Mouse (Mus musculus) adrenal gland, adult 10 weeks (tissue): ENCODE measurements around the gene Sept1. TPM values are rescaled to one million over a fixed set of nuclear protein-coding genes. Genes with fewer than 3 reads are reported as not detected.

Experiments
- polyA plus RNA-seq: library from polyadenylated mRNA; stranded (reverse); fragments of 350-450 nt; fragmentation: Illumina TruSeq; extraction: RNeasy Lipid Tissue Mini Kit (QIAGEN cat#74804); gene quantifications from one replicate; pipeline ENCODE4 v1.2.3, GENCODE M21; 2014; ENCODE audit warnings: low read depth, low replicate concordance

The Sept1 gene
- not detected for polyA plus RNA-seq

GRCm38 (mm10) chr7:127232622-127233367, at the start of gene Sept1, which contains the start of gene Zfp553:
TSS of gene Sept1 (minus strand) at chr7:127233130.
TSS of gene Zfp553 (plus strand) at chr7:127233061.

GRCm38 (mm10) chr7:127273925-127274789, 41.2 kb upstream of the Sept1 start, which contains the start of gene Sephs2:
TSS of gene Sephs2 (minus strand) at chr7:127274055.

GRCm38 (mm10) chr7:127260309-127261111, 27.6 kb upstream of the Sept1 start, which contains the start of gene Dctpp1:
TSS of gene Dctpp1 (minus strand) at chr7:127260709.

DNA sequence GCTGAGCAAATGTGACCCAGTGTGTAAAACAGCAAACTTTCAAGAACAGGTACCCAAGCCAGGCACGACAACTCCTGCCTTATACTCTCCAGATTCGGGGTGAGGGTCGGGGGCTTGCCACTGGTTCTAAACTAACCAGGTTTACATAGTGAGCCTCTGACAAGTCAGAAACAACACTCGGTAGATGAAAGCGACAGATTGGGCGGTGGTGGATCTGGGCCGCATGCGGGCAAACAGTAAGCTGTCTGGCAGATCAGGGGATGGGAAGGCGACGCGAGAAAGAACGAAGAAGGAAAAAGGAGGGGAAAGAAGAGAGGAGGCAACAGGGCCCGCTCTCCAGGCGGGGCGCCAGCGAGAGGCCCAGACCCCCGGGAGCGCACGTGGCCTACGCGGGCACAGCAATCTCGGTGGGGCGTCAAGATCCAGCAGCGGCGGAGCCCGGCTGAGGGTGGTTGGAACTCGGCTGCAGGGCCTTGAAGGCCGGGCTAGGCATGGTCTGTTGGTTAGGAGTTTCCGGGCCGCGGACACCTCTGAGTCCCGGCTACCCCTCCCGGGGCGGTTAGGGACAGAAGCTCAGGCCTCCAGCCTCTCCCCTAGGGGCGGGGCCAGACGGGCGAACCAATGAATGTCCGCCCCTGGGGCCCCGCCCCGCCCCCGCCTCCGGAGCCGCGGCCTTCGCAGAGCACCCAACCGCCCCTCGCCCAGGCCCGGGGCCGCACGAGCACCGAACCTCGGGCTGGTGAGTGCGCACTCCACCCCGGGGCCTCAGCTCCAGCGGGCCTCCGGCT, 11.1 kb upstream of the Sept1 start, which contains the start of gene Zfp771:
Gene Zfp771, plus strand, starts transcription at position 405 of the 788 bp plus-strand sequence.

GRCm38 (mm10) chr7:127208553-127209438, 24.1 kb downstream of the Sept1 start, which contains the start of gene Mylpf:
TSS of gene Mylpf (plus strand) at chr7:127208890.

DNA sequence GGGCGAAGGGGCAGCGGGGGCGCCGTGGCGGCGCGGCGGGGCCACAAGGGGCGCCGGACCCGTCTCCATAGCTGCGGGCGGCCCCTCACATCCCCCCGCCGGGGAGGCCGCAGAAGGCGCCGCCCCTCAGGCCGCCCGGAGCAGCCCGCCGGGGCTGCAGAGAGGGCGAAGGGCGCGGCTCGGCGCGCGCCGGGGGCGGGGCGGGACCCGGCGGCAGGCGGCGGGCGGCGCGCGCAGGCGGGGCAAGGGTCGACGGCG, 24.7 kb downstream of the Sept1 start, which contains the start of gene Tbc1d10b:
Gene Tbc1d10b, minus strand, starts transcription at position 174 of the 258 bp plus-strand sequence.

GRCm38 (mm10) chr7:127195544-127196295, 37.2 kb downstream of the Sept1 start, which contains the start of gene Cd2bp2:
TSS of gene Cd2bp2 (minus strand) at chr7:127196050.

Other genes with a start within 250 kb of the Sept1 start
- 2.0 TPM for gene Mvp, start 218.5 kb downstream of the Sept1 start, polyA plus RNA-seq
- not detected for gene Pagr1b, start 216.6 kb downstream of the Sept1 start, polyA plus RNA-seq
- gene Pagr1a, start 215.8 kb downstream of the Sept1 start, polyA plus RNA-seq, result not detected
- gene Gm42742, start 212.0 kb downstream of the Sept1 start, polyA plus RNA-seq, result 0.52 TPM
- gene Prrt2, start 211.9 kb downstream of the Sept1 start, polyA plus RNA-seq, result not detected
- gene Maz, start 206.1 kb downstream of the Sept1 start, polyA plus RNA-seq, result 19.4 TPM
- 1.9 TPM for gene Kif22, start 190.7 kb downstream of the Sept1 start, polyA plus RNA-seq
- gene Zg16, start 145.8 kb downstream of the Sept1 start, polyA plus RNA-seq, result 1.6 TPM
- 0.52 TPM for gene AI467606, start 141.8 kb downstream of the Sept1 start, polyA plus RNA-seq
- 0.29 TPM for gene Qprt, start 110.9 kb downstream of the Sept1 start, polyA plus RNA-seq
- 0.52 TPM for gene Spn, start 95.3 kb downstream of the Sept1 start, polyA plus RNA-seq
- gene Cd2bp2, start 37.1 kb downstream of the Sept1 start, polyA plus RNA-seq, result 14.8 TPM
- gene Tbc1d10b, start 24.7 kb downstream of the Sept1 start, polyA plus RNA-seq, result 3.7 TPM
- gene Mylpf, start 24.2 kb downstream of the Sept1 start, polyA plus RNA-seq, result 9.2 TPM
- 1.7 TPM for gene Zfp553, start 69 bp downstream of the Sept1 start, polyA plus RNA-seq
- gene Zfp771, start 11.1 kb upstream of the Sept1 start, polyA plus RNA-seq, result not detected
- gene Dctpp1, start 27.6 kb upstream of the Sept1 start, polyA plus RNA-seq, result not detected
- gene Sephs2, start 40.9 kb upstream of the Sept1 start, polyA plus RNA-seq, result 78.0 TPM
- gene Itgal, start 63.1 kb upstream of the Sept1 start, polyA plus RNA-seq, result 0.82 TPM
- gene Zfp768, start 112.5 kb upstream of the Sept1 start, polyA plus RNA-seq, result 3.0 TPM
- 2.9 TPM for gene Zfp747, start 142.9 kb upstream of the Sept1 start, polyA plus RNA-seq
- gene 9130019O22Rik, start 154.0 kb upstream of the Sept1 start, polyA plus RNA-seq, result 1.7 TPM
- gene E430018J23Rik, start 160.5 kb upstream of the Sept1 start, polyA plus RNA-seq, result 1.1 TPM
- 3.1 TPM for gene Zfp764, start 173.7 kb upstream of the Sept1 start, polyA plus RNA-seq
- 2.0 TPM for gene Zfp688, start 188.9 kb upstream of the Sept1 start, polyA plus RNA-seq
- 1.9 TPM for gene Zfp689, start 216.0 kb upstream of the Sept1 start, polyA plus RNA-seq
- 25.5 TPM for gene Prr14, start 226.5 kb upstream of the Sept1 start, polyA plus RNA-seq
- 6.2 TPM for gene Fbrs, start 246.1 kb upstream of the Sept1 start, polyA plus RNA-seq